Mouse (Mus musculus) thymus, adult 2 months (tissue): ENCODE measurements around the gene Cyp1a2. TPM values are rescaled to one million over a fixed set of nuclear protein-coding genes. Genes with fewer than 3 reads are reported as not detected.

ENCODE experiments used
- DNase-seq: peaks from one replicate; pipeline ENCODE4 v3.0.0; 2021
- H3K27ac ChIP-seq: fragments of 200-500 bp; 2 replicates; pipeline ENCODE4 v1.5.1; 2012; ENCODE audit warnings: low read length, control low read depth; ENCODE audit not compliant: control insufficient read depth, insufficient read depth
- H3K27me3 ChIP-seq: fragments of 200-500 bp; 2 replicates; pipeline ENCODE4 v1.6.1; 2012; ENCODE audit warnings: mild to moderate bottlenecking, low read length, moderate library complexity, mixed read lengths; ENCODE audit not compliant: control insufficient read depth, insufficient read depth
- H3K36me3 ChIP-seq: fragments of 200-500 bp; 2 replicates; pipeline ENCODE4 v1.6.1; 2012; ENCODE audit warnings: mild to moderate bottlenecking, low read length, moderate library complexity; ENCODE audit not compliant: control insufficient read depth, insufficient read depth
- H3K4me1 ChIP-seq: fragments of 200-500 bp; replicated peaks from 2 replicates; pipeline ENCODE4 v1.6.1; 2012; ENCODE audit warnings: low read length; ENCODE audit not compliant: control insufficient read depth, insufficient read depth
- H3K4me3 ChIP-seq: fragments of 200-500 bp; 2 replicates; pipeline ENCODE4 v1.5.1; 2012; ENCODE audit warnings: mild to moderate bottlenecking, low read length, control low read depth, moderate library complexity; ENCODE audit not compliant: control insufficient read depth, insufficient read depth
- CTCF ChIP-seq: fragments of 200-500 bp; IDR thresholded peaks from 2 replicates; pipeline ENCODE4 v1.5.1; 2012; ENCODE audit warnings: mild to moderate bottlenecking, control low read depth, low read length, moderate library complexity, borderline replicate concordance; ENCODE audit not compliant: control insufficient read depth, poor library complexity, insufficient read depth; ENCODE audit errors: extremely low read depth
- POLR2A ChIP-seq: fragments of 200-500 bp; IDR thresholded peaks from 2 replicates; pipeline ENCODE4 v1.6.1; 2012; ENCODE audit warnings: mild to moderate bottlenecking, low read length, control low read depth, moderate library complexity; ENCODE audit not compliant: control insufficient read depth, poor library complexity, insufficient read depth; ENCODE audit errors: extremely low read depth
- WGBS: fragments of 180-500 bp; shearing (Covaris S2); methylation state at CpG from one replicate; pipeline ENCODE4 v1.1.7; 2018; 5-methylcytosine and 5-hydroxymethylcytosine counted together
- polyA plus RNA-seq: library from polyadenylated mRNA; depleted of rRNA; stranded (reverse); fragments of >200 nt; gene quantifications from 2 replicates; pipeline ENCODE4 v1.2.3, GENCODE M21; 2012; rRNA removed

Cyp1a2 gene
- polyA plus RNA-seq, 1 experiment, result 1.1 TPM

GRCm38 (mm10) chr9:57629118-57629874 is 54.2 kb downstream of the Cyp1a2 start:
- H3K4me3 ChIP-seq, result no peak overlapping the region
- WGBS, result 32% methylated on average over 14 of the region's 14 CpGs
- TF ChIP-seq CTCF (peak; percentile 99), POLR2A (no peak)
- H3K36me3 ChIP-seq, result peaks cover 64% of the 10 kb centered on the region
- peak; percentile 75 for DNase-seq
- no peak overlapping the region; the same call in 1 of the 2 replicates for H3K27ac ChIP-seq
- H3K27me3 ChIP-seq, result no peaks in the 10 kb centered on the region
- peaks cover 26% of the 10 kb centered on the region for H3K4me1 ChIP-seq

GRCm38 (mm10) chr9:57628717-57629116 is 54.8 kb downstream of the Cyp1a2 start:
- H3K4me1 ChIP-seq, result peaks cover 21% of the 10 kb centered on the region
- H3K36me3 ChIP-seq, result peaks cover 64% of the 10 kb centered on the region
- no peaks in the 10 kb centered on the region for H3K27me3 ChIP-seq
- H3K27ac ChIP-seq, result peak overlapping the region; percentile 7; the same call in 1 of the 2 replicates
- WGBS, result 78% methylated on average over 12 of the region's 12 CpGs
- no peak overlapping the region for H3K4me3 ChIP-seq
- TF ChIP-seq CTCF (no peak), POLR2A (no peak)
- DNase-seq, result no peak

GRCm38 (mm10) chr9:57627892-57628291 is 55.6 kb downstream of the Cyp1a2 start:
- no peak for TF ChIP-seq POLR2A
- TF ChIP-seq CTCF, result no peak
- H3K27ac ChIP-seq, result no peak overlapping the region
- H3K36me3 ChIP-seq, result peaks cover 64% of the 10 kb centered on the region
- peaks cover 12% of the 10 kb centered on the region for H3K4me1 ChIP-seq
- H3K4me3 ChIP-seq, result no peak overlapping the region
- DNase-seq, result no peak
- WGBS, result 94% methylated on average over 11 of the region's 11 CpGs
- no peaks in the 10 kb centered on the region for H3K27me3 ChIP-seq

- DNase-seq, result no peak
- TF ChIP-seq POLR2A, result no peak
- TF ChIP-seq CTCF, result no peak
- WGBS, result 96% methylated on average over 17 of the region's 17 CpGs
- Histone ChIP-seq H3K36me3 (peaks cover 64% of the 10 kb centered on the region), H3K27me3 (no peaks in the 10 kb centered on the region), H3K4me1 (peaks cover 12% of the 10 kb centered on the region), H3K27ac (no peak overlapping the region), H3K4me3 (no peak overlapping the region)
These were observed 56.3 kb downstream of the Cyp1a2 start for GRCm38 (mm10) chr9:57627191-57627590.

Other genes with a start within 250 kb of the Cyp1a2 start
- gene Ppcdc, start 243.6 kb downstream of the Cyp1a2 start, polyA plus RNA-seq, result 73.8 and 82.9 TPM in 2 replicates
- 9.3 and 12.1 TPM in 2 replicates for gene Scamp5, start 215.6 kb downstream of the Cyp1a2 start, polyA plus RNA-seq
- 0.26 and 0.75 TPM in 2 replicates for gene Rpp25, start 179.7 kb downstream of the Cyp1a2 start, polyA plus RNA-seq
- 376 and 397 TPM in 2 replicates for gene Cox5a, start 162.4 kb downstream of the Cyp1a2 start, polyA plus RNA-seq
- 9.8 and 10.4 TPM in 2 replicates for gene Fam219b, start 146.2 kb downstream of the Cyp1a2 start, polyA plus RNA-seq
- gene Mpi, start 130.9 kb downstream of the Cyp1a2 start, polyA plus RNA-seq, result 39.1 and 54.3 TPM in 2 replicates
- gene Scamp2, start 122.8 kb downstream of the Cyp1a2 start, polyA plus RNA-seq, result 117 and 134 TPM in 2 replicates
- gene Ulk3, start 94.3 kb downstream of the Cyp1a2 start, polyA plus RNA-seq, result 65.7 and 71.9 TPM in 2 replicates
- gene Cplx3, start 77.4 kb downstream of the Cyp1a2 start, polyA plus RNA-seq, result 0.04 and 0.34 TPM in 2 replicates
- gene Lman1l, start 62.9 kb downstream of the Cyp1a2 start, polyA plus RNA-seq, result 0.20 and 0.26 TPM in 2 replicates
- 245 and 301 TPM in 2 replicates for gene Csk, start 30.1 kb downstream of the Cyp1a2 start, polyA plus RNA-seq
- 0.15 and 0.24 TPM in 2 replicates for gene Cyp1a1, start 4.2 kb upstream of the Cyp1a2 start, polyA plus RNA-seq
- gene Edc3, start 24.8 kb upstream of the Cyp1a2 start, polyA plus RNA-seq, result 31.4 and 31.7 TPM in 2 replicates
- gene Clk3, start 82.2 kb upstream of the Cyp1a2 start, polyA plus RNA-seq, result 597 and 762 TPM in 2 replicates
- gene Arid3b, start 153.1 kb upstream of the Cyp1a2 start, polyA plus RNA-seq, result 68.0 and 70.3 TPM in 2 replicates
- 182 and 201 TPM in 2 replicates for gene Ubl7, start 227.3 kb upstream of the Cyp1a2 start, polyA plus RNA-seq